Mouse (Mus musculus): Measurements from ENCODE around the gene Syndig1l. TPM values are rescaled to one million over a fixed set of nuclear protein-coding genes. Genes with fewer than 3 reads are reported as not detected.

The Syndig1l gene
- polyA plus RNA-seq (2014; fragmentation: Nextera tagmentation; extraction: Ambion mirVana): 0.22 and 0.37 TPM in 2 replicates

GRCm38 (mm10) chr12:84698319-84699081, at the start of gene Syndig1l:
TSS of gene Syndig1l (minus strand) at chr12:84698831.
- WGBS: under 1% methylated on average over 76 of the region's 79 CpGs
- no peak within 1 kb of the TSS for H3K27ac ChIP-seq (ENCODE audit: low read depth, low read length)
- H3K27me3 ChIP-seq (ENCODE audit: control insufficient read depth, insufficient read depth, low read length): peaks cover 11% of the 10 kb centered on the region
- H3K4me3 ChIP-seq (ENCODE audit: low read depth, low read length): peak within 1 kb of the TSS; percentile 55
- ATAC-seq (ENCODE audit: low FRiP score): peak; percentile 61
- DNase-seq (ENCODE audit: low spot score, missing footprints): peak; percentile 95
- H3K4me2 ChIP-seq: peak within 1 kb of the TSS; percentile 84
- H3K9ac ChIP-seq (ENCODE audit: low read length): peak within 1 kb of the TSS; percentile 44
- H3K36me3 ChIP-seq (ENCODE audit: control insufficient read depth, insufficient read depth, low read length): no peaks in the 10 kb centered on the region
- no peaks in the 10 kb centered on the region for H3K4me1 ChIP-seq (ENCODE audit: control insufficient read depth, insufficient read depth, low read length)
- no peaks in the 10 kb centered on the region for H3K9me3 ChIP-seq (ENCODE audit: control insufficient read depth, low read length)

- no peaks in the 10 kb centered on the region for H3K27me3 ChIP-seq (ENCODE audit: control insufficient read depth, insufficient read depth, low read length)
- H3K4me2 ChIP-seq: no peak overlapping the region
- WGBS: 84% methylated on average over 3 of the region's 3 CpGs
- DNase-seq (ENCODE audit: low spot score, missing footprints) (peak; percentile 54), ATAC-seq (ENCODE audit: low FRiP score) (no peak)
- no peak overlapping the region for H3K9ac ChIP-seq (ENCODE audit: low read length)
- H3K36me3 ChIP-seq (ENCODE audit: control insufficient read depth, insufficient read depth, low read length): no peaks in the 10 kb centered on the region
- H3K9me3 ChIP-seq (ENCODE audit: control insufficient read depth, low read length): no peaks in the 10 kb centered on the region
- H3K27ac ChIP-seq (ENCODE audit: low read depth, low read length): no peak overlapping the region
- no peak overlapping the region for H3K4me3 ChIP-seq (ENCODE audit: low read depth, low read length)
- H3K4me1 ChIP-seq (ENCODE audit: control insufficient read depth, insufficient read depth, low read length): peaks cover 17% of the 10 kb centered on the region
Measured at GRCm38 (mm10) chr12:84748134-84748533, 49.5 kb upstream of the Syndig1l start.

GRCm38 (mm10) chr12:84745700-84746099, 47.1 kb upstream of the Syndig1l start:
- Histone ChIP-seq H3K9ac (ENCODE audit: low read length) (no peak overlapping the region), H3K4me1 (ENCODE audit: control insufficient read depth, insufficient read depth, low read length) (no peaks in the 10 kb centered on the region), H3K9me3 (ENCODE audit: control insufficient read depth, low read length) (no peaks in the 10 kb centered on the region), H3K4me2 (no peak overlapping the region), H3K27ac (ENCODE audit: low read depth, low read length) (no peak overlapping the region), H3K4me3 (ENCODE audit: low read depth, low read length) (no peak overlapping the region), H3K27me3 (ENCODE audit: control insufficient read depth, insufficient read depth, low read length) (no peaks in the 10 kb centered on the region), H3K36me3 (ENCODE audit: control insufficient read depth, insufficient read depth, low read length) (no peaks in the 10 kb centered on the region)
- WGBS: 55% methylated on average over 4 of the region's 4 CpGs
- DNase-seq (ENCODE audit: low spot score, missing footprints): peak; percentile 75
- no peak for ATAC-seq (ENCODE audit: low FRiP score)

DNA sequence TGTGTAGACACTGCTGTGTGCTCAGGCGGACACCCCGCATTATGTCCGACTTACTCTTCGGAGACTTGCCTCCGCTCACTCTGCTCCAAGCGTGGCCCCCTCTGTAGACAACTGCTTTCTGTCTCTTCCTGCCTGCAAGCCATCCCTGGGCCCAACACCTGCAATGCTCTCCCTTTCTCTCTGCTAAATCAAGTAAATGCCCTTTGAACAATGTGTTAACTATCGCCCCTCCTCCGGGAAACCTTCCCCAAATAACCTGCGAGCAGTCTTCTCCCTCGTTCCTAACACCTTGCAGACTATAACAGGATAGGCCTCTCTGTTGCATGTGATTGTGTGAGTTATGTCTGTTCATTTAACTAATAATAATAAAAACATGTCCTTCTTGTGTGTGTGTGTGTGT, 44.9 kb upstream of the Syndig1l start:
- no peaks in the 10 kb centered on the region for H3K9me3 ChIP-seq (ENCODE audit: control insufficient read depth, low read length)
- H3K9ac ChIP-seq (ENCODE audit: low read length): no peak overlapping the region
- no peaks in the 10 kb centered on the region for H3K36me3 ChIP-seq (ENCODE audit: control insufficient read depth, insufficient read depth, low read length)
- H3K4me1 ChIP-seq (ENCODE audit: control insufficient read depth, insufficient read depth, low read length): no peaks in the 10 kb centered on the region
- WGBS: 90% methylated on average over 10 of the region's 10 CpGs
- ATAC-seq (ENCODE audit: low FRiP score) (no peak), DNase-seq (ENCODE audit: low spot score, missing footprints) (peak; percentile 65)
- H3K27ac ChIP-seq (ENCODE audit: low read depth, low read length): no peak overlapping the region
- H3K27me3 ChIP-seq (ENCODE audit: control insufficient read depth, insufficient read depth, low read length): no peaks in the 10 kb centered on the region
- H3K4me2 ChIP-seq: no peak overlapping the region
- no peak overlapping the region for H3K4me3 ChIP-seq (ENCODE audit: low read depth, low read length)

DNA sequence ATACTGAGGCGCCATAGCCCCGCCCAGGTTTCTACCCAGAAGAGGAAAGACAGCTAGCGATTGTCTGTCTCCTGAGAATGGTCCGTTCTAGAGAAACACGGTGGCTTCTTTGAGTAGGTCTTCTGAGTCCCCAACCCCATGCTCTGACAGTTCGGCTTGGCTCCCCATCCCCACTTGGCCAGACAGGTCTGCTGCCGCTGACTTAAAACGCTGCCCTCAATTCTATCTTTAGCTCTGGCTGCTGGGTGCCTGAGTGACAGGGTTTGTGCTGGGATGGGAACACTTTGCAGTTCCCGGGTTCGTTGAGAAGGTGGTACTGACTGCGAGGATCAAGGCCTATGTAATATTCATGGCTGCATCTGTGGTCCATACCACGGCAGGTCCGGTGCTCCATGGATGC, 34.7 kb upstream of the Syndig1l start:
- H3K4me1 ChIP-seq (ENCODE audit: control insufficient read depth, insufficient read depth, low read length): no peaks in the 10 kb centered on the region
- 79% methylated on average over 13 of the region's 13 CpGs for WGBS
- no peak overlapping the region for H3K9ac ChIP-seq (ENCODE audit: low read length)
- no peak overlapping the region for H3K4me3 ChIP-seq (ENCODE audit: low read depth, low read length)
- H3K36me3 ChIP-seq (ENCODE audit: control insufficient read depth, insufficient read depth, low read length): no peaks in the 10 kb centered on the region
- H3K27me3 ChIP-seq (ENCODE audit: control insufficient read depth, insufficient read depth, low read length): no peaks in the 10 kb centered on the region
- no peak overlapping the region for H3K27ac ChIP-seq (ENCODE audit: low read depth, low read length)
- ATAC-seq (ENCODE audit: low FRiP score) (no peak), DNase-seq (ENCODE audit: low spot score, missing footprints) (no peak)
- H3K4me2 ChIP-seq: no peak overlapping the region
- no peaks in the 10 kb centered on the region for H3K9me3 ChIP-seq (ENCODE audit: control insufficient read depth, low read length)

- H3K4me3 ChIP-seq (ENCODE audit: low read depth, low read length): no peak overlapping the region
- no peak overlapping the region for H3K27ac ChIP-seq (ENCODE audit: low read depth, low read length)
- H3K4me1 ChIP-seq (ENCODE audit: control insufficient read depth, insufficient read depth, low read length): no peaks in the 10 kb centered on the region
- 94% methylated on average over 10 of the region's 10 CpGs for WGBS
- no peaks in the 10 kb centered on the region for H3K36me3 ChIP-seq (ENCODE audit: control insufficient read depth, insufficient read depth, low read length)
- DNase-seq (ENCODE audit: low spot score, missing footprints): no peak
- ATAC-seq (ENCODE audit: low FRiP score): no peak
- no peak overlapping the region for H3K9ac ChIP-seq (ENCODE audit: low read length)
- no peak overlapping the region for H3K4me2 ChIP-seq
- no peaks in the 10 kb centered on the region for H3K27me3 ChIP-seq (ENCODE audit: control insufficient read depth, insufficient read depth, low read length)
- no peaks in the 10 kb centered on the region for H3K9me3 ChIP-seq (ENCODE audit: control insufficient read depth, low read length)
Measured at GRCm38 (mm10) chr12:84728421-84728820, 29.8 kb upstream of the Syndig1l start.

DNA sequence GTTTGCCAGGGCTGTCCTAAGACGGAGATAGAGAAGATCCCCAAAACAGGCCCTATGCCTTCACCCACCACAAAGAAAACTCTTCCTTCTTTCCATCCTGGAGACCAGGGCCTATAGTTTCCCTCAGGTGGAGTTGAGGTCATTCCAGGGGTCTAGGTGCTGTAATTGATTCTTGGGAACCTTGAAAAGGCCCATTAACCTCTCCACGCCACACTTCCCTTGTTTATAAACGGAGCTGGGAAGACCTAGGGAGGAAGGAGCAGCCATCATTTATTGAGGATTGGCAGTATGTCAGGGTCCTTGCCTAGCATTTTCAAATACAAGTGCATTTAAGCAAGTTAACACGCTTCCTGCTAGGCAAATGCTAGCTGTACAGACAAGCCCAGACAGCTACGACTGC, 28.8 kb upstream of the Syndig1l start:
- 84% methylated on average over 5 of the region's 5 CpGs for WGBS
- Histone ChIP-seq H3K4me2 (no peak overlapping the region), H3K27ac (ENCODE audit: low read depth, low read length) (no peak overlapping the region), H3K9ac (ENCODE audit: low read length) (no peak overlapping the region), H3K36me3 (ENCODE audit: control insufficient read depth, insufficient read depth, low read length) (no peaks in the 10 kb centered on the region), H3K4me1 (ENCODE audit: control insufficient read depth, insufficient read depth, low read length) (no peaks in the 10 kb centered on the region), H3K4me3 (ENCODE audit: low read depth, low read length) (no peak overlapping the region), H3K9me3 (ENCODE audit: control insufficient read depth, low read length) (no peaks in the 10 kb centered on the region), H3K27me3 (ENCODE audit: control insufficient read depth, insufficient read depth, low read length) (no peaks in the 10 kb centered on the region)
- ATAC-seq (ENCODE audit: low FRiP score) (no peak), DNase-seq (ENCODE audit: low spot score, missing footprints) (no peak)

- no peak overlapping the region for H3K4me3 ChIP-seq (ENCODE audit: low read depth, low read length)
- no peak overlapping the region for H3K27ac ChIP-seq (ENCODE audit: low read depth, low read length)
- DNase-seq (ENCODE audit: low spot score, missing footprints) (no peak), ATAC-seq (ENCODE audit: low FRiP score) (no peak)
- no peaks in the 10 kb centered on the region for H3K36me3 ChIP-seq (ENCODE audit: control insufficient read depth, insufficient read depth, low read length)
- H3K4me2 ChIP-seq: no peak overlapping the region
- H3K4me1 ChIP-seq (ENCODE audit: control insufficient read depth, insufficient read depth, low read length): no peaks in the 10 kb centered on the region
- H3K9ac ChIP-seq (ENCODE audit: low read length): no peak overlapping the region
- H3K9me3 ChIP-seq (ENCODE audit: control insufficient read depth, low read length): no peaks in the 10 kb centered on the region
- WGBS: 69% methylated on average over 4 of the region's 4 CpGs
- H3K27me3 ChIP-seq (ENCODE audit: control insufficient read depth, insufficient read depth, low read length): no peaks in the 10 kb centered on the region
Measured at GRCm38 (mm10) chr12:84726986-84727385, 28.4 kb upstream of the Syndig1l start.

- no peak for ATAC-seq (ENCODE audit: low FRiP score)
- no peak overlapping the region for H3K9ac ChIP-seq (ENCODE audit: low read length)
- H3K4me2 ChIP-seq: no peak overlapping the region
- H3K27me3 ChIP-seq (ENCODE audit: control insufficient read depth, insufficient read depth, low read length): no peaks in the 10 kb centered on the region
- no peak for DNase-seq (ENCODE audit: low spot score, missing footprints)
- no peaks in the 10 kb centered on the region for H3K36me3 ChIP-seq (ENCODE audit: control insufficient read depth, insufficient read depth, low read length)
- 88% methylated on average over 4 of the region's 4 CpGs for WGBS
- H3K4me1 ChIP-seq (ENCODE audit: control insufficient read depth, insufficient read depth, low read length): no peaks in the 10 kb centered on the region
- no peak overlapping the region for H3K4me3 ChIP-seq (ENCODE audit: low read depth, low read length)
- H3K27ac ChIP-seq (ENCODE audit: low read depth, low read length): no peak overlapping the region
- no peaks in the 10 kb centered on the region for H3K9me3 ChIP-seq (ENCODE audit: control insufficient read depth, low read length)
Measured at GRCm38 (mm10) chr12:84726391-84726790, 27.8 kb upstream of the Syndig1l start.

Measured in midbrain, embryonic 11.5 days (tissue).